Mouse (Mus musculus): Measurements from ENCODE around the gene Rptor.

Rptor gene

GRCm38 (mm10) chr11:119692911-119693261, 90.2 kb downstream of the Rptor start:
- no peak for DNase-seq

- DNase-seq: no peak
These were observed 91.6 kb downstream of the Rptor start for GRCm38 (mm10) chr11:119694146-119694860.

GRCm38 (mm10) chr11:119696401-119696800, 93.7 kb downstream of the Rptor start:
- DNase-seq: no peak

- DNase-seq: no peak
These were observed 102.8 kb downstream of the Rptor start for GRCm38 (mm10) chr11:119705381-119706066.

GRCm38 (mm10) chr11:119707259-119707658, 104.6 kb downstream of the Rptor start:
- DNase-seq: no peak

GRCm38 (mm10) chr11:119709239-119709638, 106.5 kb downstream of the Rptor start:
- DNase-seq: no peak

GRCm38 (mm10) chr11:119710338-119710737, 107.6 kb downstream of the Rptor start:
- DNase-seq: no peak

- DNase-seq: no peak
These were observed 108.1 kb downstream of the Rptor start for GRCm38 (mm10) chr11:119710822-119711221.

- no peak for DNase-seq
These were observed 112.7 kb downstream of the Rptor start for GRCm38 (mm10) chr11:119715437-119715836.

- no peak for DNase-seq
These were observed 113.3 kb downstream of the Rptor start for GRCm38 (mm10) chr11:119715841-119716596.

- DNase-seq: no peak
These were observed 115.4 kb downstream of the Rptor start for GRCm38 (mm10) chr11:119718115-119718514.

GRCm38 (mm10) chr11:119720101-119721048, 117.7 kb downstream of the Rptor start:
- no peak for DNase-seq

GRCm38 (mm10) chr11:119724709-119725108, 122.0 kb downstream of the Rptor start:
- DNase-seq: no peak

- no peak for DNase-seq
These were observed 128.7 kb downstream of the Rptor start for GRCm38 (mm10) chr11:119731382-119731781.

- DNase-seq: no peak
These were observed 129.7 kb downstream of the Rptor start for GRCm38 (mm10) chr11:119732362-119732761.

- no peak for DNase-seq
These were observed 130.4 kb downstream of the Rptor start for GRCm38 (mm10) chr11:119732961-119733656.

GRCm38 (mm10) chr11:119733657-119733990, 130.9 kb downstream of the Rptor start:
- DNase-seq: no peak

GRCm38 (mm10) chr11:119735152-119735551, 132.4 kb downstream of the Rptor start:
- DNase-seq: no peak

- no peak for DNase-seq
These were observed 136.5 kb downstream of the Rptor start for GRCm38 (mm10) chr11:119738990-119739846.

GRCm38 (mm10) chr11:119741401-119741800, 138.7 kb downstream of the Rptor start:
- DNase-seq: peak; percentile 48 to 66

GRCm38 (mm10) chr11:119744436-119744835, 141.7 kb downstream of the Rptor start:
- DNase-seq: no peak

Data from kidney, postnatal 25 days (tissue).